Mouse (Mus musculus) spleen, postnatal 36 days (tissue): ENCODE results near the gene Brd9.

Experiments
- DNase-seq, 2 experiments: peaks; one replicate each; pipeline ENCODE4 v3.0.0; 2022; ENCODE audit warnings: low spot score in 2 of 2, mixed read lengths in 1 of 2

Brd9 gene

DNA sequence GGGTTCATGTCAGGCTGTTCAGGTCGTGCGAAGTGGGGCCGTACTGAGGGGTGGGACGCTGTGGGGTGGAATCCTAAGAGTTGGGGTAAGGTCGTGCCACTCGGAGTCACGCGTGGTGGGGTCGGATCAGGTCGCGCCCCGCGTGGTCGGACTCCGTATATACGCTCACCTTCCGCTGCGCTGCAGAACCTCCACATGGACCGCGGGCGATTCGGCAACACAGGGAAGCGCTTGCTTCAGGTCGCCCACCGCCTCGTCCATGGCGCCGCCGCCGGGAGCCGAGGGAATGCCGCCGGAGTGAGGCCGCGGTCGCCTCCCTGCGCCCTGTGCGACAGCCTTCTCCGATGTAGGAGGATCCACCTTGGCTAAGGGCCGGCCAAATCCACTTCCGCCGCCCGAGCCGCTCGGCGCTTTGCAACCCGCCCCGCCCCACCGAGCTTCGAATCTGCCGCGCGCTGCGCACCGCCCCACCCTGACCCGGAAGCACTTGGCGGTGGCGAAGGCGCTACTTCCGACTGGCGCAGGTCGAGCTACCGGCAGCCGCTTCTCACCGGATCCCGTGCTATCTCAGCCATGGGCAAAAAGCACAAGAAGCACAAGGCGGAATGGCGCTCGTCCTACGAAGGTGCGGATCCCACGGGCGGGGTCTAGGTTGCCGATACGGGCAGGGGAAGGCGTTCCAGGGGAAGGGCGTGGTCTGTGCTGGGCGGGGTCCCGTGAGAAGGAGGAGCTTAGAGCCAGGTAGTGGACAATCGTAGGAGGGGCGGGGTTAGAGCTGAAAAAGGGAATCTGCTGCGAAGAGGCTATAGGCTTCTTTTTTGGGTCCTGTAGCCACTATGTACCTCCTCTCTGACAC lies at the start of gene Brd9, which contains the start of gene Trip13:
TSS of gene Brd9 (plus strand) at position 491 of the 856 bp plus-strand sequence.
TSS of gene Trip13 (minus strand) at position 464 of the 856 bp plus-strand sequence.
- DNase-seq = peak; percentile 91

DNA sequence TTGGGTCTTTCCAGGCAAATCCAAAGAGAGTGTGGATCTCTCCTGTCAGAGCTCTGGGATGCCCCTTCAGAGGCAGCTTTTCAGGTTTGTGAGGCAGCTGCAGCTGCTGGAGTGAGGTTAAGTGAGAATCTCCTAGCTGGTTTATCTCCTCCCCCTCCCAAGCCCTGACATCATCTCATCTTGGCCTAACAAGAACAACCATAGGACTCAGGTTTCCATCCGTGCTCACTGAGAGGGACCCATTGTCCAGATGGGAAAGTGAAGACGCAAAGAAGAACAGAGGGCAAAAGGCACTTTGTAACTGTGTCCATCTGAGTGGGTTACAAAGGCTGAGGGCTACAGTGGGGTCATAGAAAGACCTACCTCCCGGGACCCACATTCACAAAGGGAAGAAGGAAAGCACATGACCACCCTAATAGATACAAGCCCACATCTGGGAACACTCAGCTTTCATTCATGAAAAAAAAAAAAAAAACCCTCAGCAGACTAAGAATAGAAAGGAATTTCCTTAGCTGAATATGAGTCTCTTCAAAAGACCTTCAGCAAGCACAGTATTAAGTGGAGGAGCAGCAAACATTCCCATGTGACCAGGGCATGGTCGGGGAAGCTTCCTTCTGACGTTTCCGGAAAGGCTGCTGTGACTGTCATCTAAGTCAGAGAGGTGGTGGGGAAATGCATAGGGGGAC lies 45.0 kb upstream of the Brd9 start:
- DNase-seq = no peak

DNA sequence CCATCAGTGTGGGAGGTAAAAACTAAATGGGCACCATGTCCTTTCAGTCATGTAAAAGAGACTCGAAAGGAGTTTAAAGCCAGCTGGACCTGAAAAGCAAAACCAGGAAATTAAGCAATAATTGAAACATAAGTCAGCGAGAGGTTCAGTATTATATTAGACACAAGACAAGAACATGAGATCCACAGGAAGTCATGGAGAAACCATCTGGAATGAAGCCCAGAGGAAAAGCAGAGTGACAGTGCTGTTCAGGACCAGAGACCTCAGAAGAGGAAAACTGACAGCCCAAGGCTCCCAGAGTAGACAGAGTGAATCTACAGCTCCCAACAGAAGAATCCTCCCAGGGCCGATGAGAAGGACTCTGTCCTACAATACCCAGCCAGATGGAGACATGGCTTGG lies 40.0 kb upstream of the Brd9 start:
- DNase-seq = no peak

DNA sequence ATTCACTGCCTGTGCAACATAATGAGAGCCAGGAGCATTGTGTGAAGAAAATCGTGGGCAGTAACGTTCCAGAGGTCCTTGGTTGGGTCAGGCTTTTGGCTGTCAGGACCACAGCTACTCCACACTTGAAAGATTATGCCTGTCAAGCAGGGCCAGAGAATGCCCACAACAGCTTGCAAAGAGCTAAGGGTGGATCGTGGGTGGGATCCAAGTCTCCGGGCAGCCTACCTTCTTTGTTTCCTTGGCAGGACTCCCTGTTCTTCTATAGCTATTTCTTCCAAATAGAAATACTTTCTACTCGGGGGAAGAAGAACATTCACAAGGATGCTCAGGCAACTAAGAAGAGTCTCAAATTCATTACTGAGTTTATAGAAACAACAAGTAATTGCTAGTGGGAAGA lies 30.5 kb upstream of the Brd9 start:
- no peak for DNase-seq

DNA sequence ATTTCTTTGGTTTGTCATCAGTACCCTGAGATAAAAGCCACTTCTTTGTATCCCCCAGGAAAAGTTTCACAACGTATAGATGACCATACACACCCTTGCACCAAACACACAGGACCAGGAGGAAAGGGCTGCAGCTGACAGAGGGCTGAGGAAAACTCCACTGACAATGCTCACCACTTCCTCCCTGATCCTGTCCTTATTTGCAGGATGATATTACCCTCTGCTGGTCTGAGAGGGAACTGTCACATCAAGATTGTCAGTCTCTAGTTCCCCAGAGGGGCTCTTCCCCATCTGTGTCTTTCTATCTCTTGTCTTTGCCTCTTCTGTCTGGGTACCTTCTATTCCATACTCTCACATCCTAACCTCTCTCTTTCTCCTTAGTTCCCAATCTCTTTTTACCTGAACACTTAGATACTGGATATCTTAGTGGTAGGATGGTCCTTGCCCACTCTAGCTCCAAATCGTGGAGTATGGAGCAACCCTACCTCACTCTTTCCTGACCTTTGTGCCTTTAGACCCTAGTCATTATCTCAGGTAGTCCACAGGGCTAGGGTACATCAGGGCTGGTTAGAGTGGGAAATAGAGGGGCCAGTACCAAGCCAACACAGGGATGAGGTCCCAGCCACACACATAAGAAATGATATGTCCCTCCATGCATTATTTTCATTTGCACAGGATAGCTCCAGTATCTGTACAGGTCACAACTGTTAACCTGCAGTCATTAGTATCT lies 29.8 kb upstream of the Brd9 start:
- peak; percentile 14 to 18 for DNase-seq

DNA sequence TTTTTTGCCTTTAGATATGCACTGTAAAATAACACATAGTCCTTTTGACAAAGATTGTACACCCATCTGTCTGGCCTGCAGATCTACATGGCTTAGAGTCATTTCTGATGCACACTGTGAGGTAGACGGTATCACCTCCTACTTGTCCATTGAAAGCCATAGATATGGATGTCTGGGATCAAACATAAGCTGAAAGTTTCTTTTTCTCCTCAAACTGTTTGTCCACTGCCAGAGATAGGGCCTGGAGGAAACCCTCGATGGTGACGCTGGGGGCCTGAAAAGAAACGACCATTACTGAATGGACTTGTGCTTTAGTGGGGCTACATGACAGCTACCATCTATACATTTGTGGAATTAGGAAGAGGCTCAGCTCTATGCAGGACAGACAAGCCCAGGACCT lies 24.5 kb upstream of the Brd9 start:
- no peak for DNase-seq

DNA sequence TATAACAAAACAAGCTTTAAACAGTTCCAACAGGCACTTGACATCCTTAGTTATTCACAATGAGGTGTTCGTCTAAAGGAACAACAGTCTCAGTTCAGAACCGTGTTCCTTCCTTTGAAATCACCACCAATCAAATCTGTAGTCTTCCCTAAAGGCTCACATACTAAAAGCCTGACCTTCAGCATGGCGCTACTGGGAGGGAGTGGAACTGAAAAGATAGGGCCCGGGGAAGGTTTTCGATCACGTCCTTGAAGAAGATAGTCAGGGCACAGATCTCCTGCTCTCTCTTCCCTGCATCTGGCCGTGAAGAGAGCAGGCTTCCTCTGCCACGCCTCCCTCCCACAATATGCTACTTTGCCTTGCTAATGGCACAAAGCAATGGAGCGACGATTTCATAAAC lies 5.4 kb upstream of the Brd9 start:
- no peak for DNase-seq

DNA sequence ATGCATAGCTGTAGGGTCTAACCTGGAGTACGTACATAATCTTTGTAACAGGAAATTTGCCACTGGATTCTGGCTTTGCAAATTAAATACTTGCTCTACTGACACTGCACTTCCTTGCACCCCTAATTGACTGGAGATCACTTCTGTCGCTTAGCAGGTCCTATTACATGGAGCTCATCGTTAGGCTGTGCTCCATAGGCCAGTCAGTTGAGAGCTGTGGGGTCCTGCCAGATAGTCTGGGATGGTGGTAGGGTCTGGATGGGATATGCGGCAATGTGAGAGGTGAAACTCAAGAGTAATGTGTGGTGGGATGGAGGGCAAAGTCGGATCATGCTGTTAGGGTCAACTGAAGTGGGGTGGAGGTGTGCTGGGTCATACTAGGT lies 682 bp upstream of the Brd9 start:
- no peak for DNase-seq

DNA sequence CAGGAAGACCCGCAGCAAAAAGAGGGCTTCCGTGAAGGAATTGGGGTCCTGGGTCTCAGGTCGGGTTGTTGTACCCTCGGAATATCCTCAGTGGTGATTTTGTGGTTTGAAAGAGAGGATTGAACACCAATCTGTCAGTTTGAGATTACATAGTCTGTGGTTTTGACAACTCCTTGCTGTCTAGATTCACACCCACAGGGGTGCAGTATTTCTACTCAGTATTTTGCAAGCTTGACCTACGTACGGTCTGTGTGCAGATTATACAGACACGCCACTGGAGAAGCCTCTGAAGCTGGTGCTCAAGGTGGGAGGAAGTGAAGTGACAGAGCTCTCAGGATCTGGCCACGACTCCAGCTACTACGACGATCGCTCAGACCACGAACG lies 558 bp downstream of the Brd9 start:
- no peak for DNase-seq

DNA sequence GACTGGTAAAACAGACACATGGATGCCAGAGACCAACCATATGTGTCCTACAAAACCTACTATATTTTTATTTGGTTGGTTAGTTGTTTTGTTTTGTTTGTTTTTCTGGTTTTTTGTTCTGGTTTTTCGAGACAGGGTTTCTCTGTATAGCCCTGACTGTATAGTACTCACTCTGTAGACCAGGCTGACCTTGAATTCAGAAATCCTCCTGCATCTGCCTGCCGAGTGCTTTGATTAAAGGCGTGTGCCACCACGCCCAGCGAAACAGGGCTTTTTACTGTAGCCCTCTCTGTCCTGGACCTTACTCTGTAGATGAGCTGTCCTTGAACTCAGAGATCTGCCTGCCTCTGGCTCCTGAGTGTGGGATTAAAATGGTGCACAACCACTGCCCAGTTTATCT lies 1.5 kb downstream of the Brd9 start:
- no peak for DNase-seq

DNA sequence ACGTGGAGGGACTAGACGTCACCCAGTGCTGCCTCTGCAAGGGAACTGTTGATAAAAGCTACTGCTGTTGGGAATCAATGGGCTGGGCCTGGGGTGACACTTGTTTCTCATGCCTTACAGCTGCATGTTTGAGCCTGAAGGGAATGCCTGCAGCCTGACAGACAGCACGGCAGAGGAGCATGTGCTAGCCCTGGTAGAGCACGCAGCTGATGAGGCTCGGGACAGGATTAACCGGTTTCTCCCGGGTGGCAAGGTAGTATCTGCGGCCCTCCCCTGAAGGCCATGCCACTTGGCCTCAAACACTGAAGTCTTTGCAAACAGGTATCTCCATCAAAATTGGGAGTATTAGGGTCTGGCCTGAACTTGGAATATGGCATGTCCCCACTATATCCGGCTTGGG lies 7.0 kb downstream of the Brd9 start:
- DNase-seq = no peak

DNA sequence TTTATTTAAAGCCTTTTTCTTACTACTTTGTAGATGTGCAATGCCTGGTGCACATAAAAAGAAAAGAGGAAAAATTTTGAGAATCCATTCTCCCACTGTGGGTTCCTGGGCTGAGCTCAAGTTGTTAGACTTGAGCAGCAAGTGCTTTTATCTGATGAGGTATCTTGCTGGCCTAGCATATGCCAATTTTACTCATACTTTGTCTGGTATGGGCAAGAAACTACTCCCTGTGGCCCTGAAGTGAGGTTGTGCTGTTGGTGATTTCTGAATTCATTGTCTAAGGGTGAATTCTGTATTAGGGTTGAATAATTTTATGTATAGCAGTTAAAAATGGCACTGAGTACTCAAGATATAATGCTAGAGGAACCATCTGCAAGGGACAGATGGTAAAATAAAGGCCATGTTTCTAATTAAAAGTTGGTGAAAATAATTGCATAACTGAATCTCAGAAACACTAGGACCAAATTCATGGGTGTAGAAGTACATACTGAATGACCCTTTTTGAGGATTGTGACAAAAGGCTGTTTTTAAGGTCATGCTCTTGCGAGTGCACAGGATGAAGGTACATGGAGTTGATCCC lies 16.0 kb downstream of the Brd9 start:
- DNase-seq = no peak

DNA sequence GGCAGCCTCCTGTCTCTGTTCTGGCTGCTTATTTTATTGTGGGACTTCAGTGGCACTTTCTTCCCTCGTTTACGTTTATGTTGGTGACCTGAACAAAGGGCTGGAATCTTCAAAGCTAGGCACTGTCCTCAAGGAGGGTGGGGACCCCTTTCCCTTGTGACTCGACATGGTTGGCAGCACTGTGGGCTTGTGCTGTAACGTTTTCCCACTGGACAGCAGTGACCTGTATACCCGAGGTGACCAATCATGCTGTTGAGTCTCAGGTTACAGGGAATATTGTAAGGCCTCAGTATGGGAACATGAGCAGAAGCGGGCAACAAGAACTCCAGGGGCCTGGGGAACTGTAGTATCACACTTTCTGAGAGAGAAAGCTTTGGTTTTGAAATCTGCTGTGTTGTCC lies 17.1 kb downstream of the Brd9 start:
- no peak for DNase-seq

DNA sequence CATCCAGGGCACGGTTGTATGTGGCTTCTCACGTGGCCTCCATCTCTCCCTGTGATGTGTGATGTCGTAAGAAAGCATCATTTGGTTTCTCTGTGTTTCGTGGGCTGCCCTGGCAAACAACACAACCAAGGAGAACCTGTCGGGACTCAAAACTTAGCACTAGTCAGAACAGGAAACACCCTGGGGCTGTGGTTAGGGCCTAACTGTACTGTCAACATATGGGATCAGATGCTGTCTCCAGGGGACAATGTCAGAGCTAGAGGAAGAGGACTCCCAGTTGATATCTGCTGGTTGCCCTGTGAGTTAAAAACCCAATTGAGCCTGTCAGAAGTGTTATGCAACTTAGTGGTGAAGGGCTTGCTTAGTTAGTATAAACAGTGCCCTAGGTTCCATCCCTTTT lies 17.9 kb downstream of the Brd9 start:
- DNase-seq = no peak

DNA sequence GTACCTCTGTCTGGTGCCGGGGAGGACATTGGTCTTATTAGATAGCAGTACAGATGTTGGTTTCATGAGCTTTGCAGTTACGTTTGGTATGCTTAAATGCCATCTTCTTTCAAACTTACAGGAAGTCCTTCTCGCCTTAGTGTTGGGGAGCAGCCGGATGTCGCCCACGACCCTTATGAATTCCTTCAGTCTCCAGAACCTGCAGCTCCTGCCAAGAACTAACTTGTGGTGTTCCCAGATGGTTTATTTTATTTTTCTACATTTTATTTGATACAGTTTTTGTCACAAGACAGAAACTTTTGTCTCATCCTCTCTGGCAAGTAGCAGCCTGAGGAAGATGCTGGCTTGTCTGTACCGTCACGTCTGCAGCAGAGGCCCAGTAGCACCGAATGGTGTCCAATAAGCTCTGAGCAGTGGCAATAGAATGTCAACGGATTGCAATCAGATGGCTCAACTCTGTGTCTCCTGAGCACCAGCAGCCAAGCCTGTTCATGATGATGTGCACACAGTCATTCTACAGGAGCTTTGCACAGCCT lies 22.6 kb downstream of the Brd9 start:
- no peak for DNase-seq

DNA sequence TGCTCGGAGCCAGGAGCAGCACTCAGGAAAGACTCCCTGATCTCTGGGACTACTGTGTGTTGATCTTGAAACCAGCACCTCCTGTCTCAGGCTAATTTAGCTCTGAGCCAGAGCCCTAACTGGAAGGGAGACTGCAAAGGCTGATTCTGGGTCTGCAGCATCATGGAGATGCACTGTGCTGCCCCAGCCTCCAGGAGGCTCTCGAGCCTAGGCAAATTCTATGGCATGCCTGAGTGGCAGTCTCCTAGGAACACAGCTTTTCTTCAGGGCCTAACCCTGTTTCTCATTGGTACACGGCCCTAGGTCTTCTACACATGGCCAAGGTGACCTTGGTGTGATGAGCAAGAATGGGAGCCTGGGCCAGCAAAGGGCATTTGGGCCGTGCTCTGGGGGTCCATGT lies 23.6 kb downstream of the Brd9 start:
- DNase-seq = no peak

DNA sequence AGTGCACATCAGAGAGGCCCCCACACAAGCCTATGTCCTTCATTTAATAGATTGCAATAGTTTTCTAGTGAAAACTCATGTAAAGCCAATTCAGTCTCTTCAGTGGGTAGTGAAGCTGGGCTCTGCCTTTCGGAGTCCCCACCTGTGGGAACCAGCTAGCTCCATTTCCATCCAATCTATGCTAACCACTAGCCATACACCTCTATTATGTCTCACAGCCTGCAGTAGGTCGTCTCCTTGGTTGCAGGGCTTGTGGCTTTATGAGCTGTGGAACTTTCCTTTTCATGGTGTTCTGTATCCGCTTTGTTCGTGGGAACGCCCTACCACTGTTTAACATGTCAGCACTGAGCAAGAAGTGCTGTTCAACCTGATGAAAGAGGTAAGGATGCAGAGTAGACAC lies 25.9 kb downstream of the Brd9 start, which contains the start of gene Zdhhc11:
TSS of gene Zdhhc11 (plus strand) at position 301 of the 400 bp plus-strand sequence.
- no peak for DNase-seq

DNA sequence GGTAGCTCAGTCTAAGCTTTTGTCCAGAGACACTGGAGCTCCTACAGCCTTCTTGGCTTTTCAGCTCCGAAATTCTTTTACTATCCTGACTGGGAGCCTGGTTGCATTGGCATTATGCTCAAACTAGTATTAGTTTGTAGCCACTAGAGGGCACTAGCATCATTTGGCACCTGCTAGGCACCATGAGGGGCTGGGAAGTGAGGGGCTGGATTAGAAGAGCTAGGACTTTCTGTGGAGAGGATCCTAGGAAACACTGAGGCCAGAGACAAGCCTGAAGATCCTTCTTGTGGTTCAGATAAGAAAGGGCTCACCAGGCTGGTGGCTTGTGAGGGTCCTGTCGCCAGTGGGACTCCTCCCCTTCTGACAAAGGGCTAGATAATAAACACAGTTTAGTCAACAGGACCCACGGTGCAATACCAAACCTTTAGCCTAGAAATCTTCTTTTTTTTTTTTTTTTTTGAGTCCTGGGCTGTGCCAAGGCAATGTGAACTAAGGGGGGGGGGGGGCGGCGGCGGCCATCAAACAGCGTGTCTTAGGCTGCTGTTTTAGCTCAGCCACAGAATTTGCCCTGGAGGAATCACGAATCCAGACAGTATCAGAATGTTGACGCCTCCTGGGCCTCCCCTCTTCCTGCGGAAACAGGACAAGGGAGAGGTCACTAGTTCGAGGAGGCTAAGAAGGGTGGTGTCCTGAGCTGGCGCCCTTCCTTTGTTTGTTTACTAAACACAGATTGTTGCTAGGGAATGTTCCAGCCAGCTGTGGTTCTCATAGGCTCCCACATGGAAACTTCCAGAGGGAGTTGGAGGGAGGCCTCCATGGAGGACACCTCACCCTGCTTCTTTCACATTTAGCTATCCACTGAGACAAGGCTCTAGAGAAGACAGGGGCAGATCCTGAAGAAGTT lies 33.2 kb downstream of the Brd9 start:
- DNase-seq = peak; percentile 13 to 15

DNA sequence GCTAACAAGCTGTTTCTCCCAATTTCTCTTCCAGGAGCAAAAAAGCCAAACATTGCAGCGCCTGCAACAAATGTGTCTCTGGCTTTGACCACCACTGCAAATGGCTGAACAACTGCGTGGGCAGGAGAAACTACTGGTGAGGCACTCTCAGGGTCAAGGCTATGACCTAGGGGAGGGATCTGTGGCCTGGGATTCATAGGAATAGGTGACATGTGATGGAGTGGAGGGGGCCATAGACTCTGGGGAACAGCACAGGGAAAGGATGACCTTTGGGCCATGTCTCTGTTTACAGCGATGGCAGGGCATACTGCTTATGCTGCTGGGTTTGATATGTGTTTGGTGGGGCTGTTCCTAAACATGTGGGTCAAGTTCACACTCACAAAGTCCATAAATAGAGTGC lies 36.9 kb downstream of the Brd9 start:
- DNase-seq = no peak

DNA sequence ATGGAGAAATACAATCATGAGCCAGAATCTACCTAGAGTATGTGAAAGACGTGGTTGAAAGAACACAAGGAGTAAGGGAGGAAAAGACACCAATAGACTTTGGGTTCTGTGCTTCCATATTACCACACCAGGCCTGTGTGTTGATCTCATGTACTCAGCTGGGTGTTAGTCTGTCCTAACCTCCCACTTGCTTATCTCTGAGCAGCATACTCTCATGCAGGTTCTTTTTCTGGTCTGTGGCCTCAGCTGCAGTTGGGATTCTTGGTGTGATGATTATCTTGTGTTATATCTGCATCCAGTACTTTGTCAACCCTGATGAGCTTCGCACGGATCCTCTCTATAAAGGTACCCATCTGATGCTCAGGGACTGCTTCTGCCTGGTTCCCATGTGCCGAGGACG lies 39.3 kb downstream of the Brd9 start:
- no peak for DNase-seq

DNA sequence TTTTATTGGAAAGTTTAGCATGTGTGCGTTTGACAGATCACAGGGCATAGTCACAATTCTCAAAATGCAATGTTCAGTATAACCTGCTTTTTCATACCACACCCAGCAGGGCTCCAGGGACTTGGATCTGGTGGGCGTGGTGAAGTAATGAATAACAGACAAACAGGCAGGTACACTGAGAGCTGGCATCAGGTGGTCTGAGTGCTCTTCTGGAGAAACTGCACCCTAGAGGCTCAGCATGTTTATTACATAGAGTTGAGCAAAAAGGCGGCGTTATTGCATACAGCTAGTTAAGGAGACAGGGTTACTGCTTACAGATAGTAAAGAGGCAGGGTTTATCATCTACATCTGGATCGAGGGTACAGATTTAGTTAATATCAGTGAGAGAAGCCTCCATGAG lies 52.7 kb downstream of the Brd9 start:
- DNase-seq = no peak
